Mouse (Mus musculus): ENCODE results near the gene Cbfb. TPM values are rescaled to one million over a fixed set of nuclear protein-coding genes. Genes with fewer than 3 reads are reported as not detected.
"Not testable (repeated sequence)": the region's sequence is repeated elsewhere in the genome, so short reads cannot be mapped to it uniquely, and the experiment has no call there.

The Cbfb gene
- total RNA-seq, 2 experiments from 2014 or later, result 20.3 to 22.1 TPM

DNA sequence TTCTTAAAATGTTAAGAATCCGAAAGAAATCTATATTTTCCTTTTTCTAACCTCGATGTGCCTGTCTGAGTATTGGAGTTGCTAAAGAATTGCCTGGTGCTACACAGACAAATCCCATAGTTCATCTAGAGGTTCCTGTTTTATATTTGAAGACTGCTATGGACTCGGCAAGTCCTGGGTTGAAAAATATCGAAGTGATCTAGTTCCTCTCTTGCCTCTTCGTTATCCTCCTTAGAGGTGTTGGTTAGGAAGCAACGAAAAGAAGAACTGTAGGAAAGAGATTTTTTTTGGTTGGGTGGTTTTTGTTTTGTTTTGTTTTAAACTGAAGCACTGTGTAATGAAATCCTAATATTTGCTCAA lies 1.5 kb downstream of the Cbfb start:
- intact Hi-C loops (cut with DNase I), result no loop called here
- no peak for DNase-seq (ENCODE audit: low spot score in 2 of 2)

DNA sequence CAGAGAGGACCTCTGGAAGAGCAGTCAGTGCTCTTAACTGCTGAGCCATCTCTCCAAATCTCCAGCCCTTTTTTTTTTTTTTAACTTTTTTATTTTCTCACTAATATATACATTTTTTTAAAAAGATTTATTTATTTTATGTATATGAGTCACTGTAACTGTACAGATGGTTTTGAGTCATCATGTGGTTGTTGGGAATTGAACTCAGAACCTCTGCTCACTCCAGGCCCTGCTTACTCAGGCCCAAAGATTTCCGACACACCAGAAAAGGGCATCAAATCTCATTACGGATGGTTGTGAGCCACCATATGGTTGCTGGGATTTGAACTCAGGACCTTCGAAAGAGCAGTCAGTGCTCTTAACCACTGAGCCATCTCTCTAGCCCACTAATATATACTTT lies 4.8 kb downstream of the Cbfb start:
- DNase-seq (ENCODE audit: low spot score in 2 of 2); intact Hi-C loops (cut with DNase I): not testable (repeated sequence)

DNA sequence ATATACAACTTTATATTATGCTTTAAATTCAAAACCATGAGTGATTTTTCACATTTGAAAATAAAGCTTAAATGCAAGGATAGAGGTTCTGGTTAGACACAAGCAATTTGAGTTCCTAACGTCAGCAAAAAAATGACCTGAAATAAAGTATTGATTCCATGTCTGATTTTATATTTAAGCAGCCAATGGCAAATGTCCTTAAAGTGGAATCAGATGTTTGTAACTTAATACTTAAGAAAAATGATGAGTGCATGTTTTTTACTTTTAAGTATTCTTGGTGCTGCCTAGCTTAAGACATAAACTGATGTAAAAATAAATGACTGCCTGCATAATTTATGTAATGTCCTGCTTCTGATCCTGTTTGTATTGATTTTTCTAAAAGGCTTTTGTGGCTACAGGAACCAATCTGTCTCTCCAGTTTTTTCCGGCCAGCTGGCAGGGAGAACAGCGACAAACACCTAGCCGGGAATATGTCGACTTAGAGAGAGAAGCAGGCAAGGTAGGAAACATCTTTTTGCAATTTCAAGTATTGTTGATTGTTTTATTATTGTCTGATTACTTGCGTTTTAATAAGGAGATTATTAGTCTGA lies 7.8 kb downstream of the Cbfb start:
- intact Hi-C loops (cut with DNase I), result no loop called here
- no peak for DNase-seq (ENCODE audit: low spot score in 2 of 2)

DNA sequence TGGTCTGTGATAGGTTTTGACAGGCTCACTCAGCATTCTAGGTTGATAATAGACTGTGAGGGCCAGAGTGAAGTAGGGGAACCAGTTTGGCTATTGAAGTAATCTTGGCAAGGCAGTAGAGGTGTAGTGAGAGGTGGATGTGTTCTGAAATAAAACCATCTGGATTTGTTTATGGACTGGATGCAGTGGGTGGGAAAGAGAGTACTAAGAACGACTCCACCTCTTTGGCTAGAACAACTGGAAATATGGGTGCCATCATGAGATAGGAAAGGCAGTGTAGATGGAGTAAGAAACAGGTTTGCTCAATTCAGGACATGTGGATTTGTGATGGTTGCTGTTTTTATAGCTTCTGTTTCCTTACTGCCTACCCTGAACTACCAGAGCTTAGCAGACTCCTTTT lies 11.7 kb downstream of the Cbfb start:
- intact Hi-C loops (cut with DNase I), result no loop called here
- no peak for DNase-seq (ENCODE audit: low spot score in 2 of 2)

DNA sequence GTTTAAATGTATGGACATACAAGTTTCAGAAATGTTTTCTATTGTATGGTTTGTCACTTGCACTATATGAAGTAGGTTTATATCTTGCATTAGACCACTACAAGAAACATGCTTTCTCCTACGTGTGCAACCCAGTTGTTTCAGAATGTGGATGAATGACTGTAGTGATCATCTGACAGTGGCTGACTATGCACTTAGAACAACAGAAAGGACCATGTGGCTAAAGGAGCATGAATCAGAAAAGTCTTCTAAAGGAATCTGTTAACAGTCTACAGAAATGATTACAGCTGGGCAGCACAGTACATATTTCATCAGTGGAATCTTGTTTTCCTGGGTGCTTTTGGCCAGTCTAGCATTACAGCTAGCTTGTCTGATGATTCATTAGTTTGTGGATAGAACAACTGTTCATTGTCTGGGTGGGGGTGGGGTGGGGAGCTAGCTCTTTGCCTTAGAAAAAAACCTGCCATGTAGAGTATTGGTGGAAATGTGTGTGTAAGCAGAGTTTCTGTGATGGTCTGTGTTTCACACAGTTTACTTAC lies 16.1 kb downstream of the Cbfb start:
- intact Hi-C loops (cut with DNase I), result no loop called here
- no peak for DNase-seq (ENCODE audit: low spot score in 2 of 2)

DNA sequence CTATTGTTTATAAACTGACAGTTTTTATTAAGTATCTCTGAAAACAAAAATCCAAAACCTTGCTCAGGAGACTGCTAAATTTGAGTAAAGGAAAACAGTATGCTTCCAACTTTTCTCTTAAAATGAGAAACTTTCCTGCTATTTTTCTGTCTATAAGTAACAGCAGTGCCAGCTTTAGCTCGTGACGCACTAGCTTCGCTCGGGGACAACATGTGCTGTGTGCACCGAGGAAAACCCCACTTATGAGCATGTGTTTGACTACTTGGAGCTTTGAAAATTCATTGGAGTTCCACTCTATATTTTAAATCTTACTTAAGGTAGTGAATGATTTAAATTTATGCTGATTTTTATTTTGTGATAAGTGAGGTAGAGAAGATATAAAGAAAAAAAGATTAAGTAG lies 21.7 kb downstream of the Cbfb start:
- DNase-seq (ENCODE audit: low spot score in 2 of 2), result peak in 1 of 2 experiments; percentile 47

DNA sequence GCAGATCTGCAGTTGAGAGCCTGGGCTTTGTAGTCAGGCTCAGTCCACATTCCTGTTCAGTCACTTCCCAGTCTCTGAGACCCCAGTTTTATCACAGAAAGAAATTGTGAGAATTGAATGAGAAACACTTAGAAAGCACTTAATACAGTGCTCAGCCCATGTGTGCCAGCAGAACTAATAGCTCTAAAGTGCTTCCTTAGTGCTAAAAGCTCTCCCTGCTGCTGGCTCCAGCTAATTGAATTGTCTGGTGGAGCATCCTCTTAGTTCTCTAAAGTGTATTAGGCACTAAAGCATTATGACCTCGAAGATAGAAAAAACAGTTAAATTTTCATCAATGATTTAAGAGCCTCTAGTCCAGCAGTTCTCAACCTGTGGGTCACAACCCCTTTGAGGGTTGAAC lies 35.3 kb downstream of the Cbfb start:
- intact Hi-C loops (cut with DNase I), result no loop called here
- DNase-seq (ENCODE audit: low spot score in 2 of 2), result no peak

More for the DNA sequence above, 21.7 kb downstream of the Cbfb start:
- intact Hi-C loops (cut with DNase I), result no loop called here

DNA sequence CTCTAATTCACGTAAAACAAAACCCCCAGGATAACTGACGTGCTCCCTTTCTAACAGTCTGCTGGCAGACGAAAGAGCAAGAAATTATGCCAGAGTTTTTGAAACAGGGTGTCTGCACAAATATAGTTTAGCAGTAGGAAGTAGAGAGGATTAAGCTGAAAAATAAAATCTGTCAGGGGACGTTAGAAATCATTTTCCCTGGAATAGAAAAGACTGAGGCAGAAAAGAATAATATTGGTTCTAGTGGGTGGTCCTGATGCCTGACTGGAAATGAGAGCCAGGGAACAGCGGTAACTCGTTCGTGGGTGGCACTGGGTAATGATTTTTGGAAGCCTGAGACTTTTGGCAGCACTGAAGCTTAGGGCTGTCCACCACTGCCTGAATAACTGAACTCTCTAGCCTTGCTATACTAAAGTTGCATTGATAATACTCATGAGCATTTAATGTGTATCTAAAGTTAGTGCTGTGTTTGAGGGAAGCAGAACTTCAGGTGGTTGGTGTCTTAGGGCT lies 36.3 kb downstream of the Cbfb start:
- DNase-seq (ENCODE audit: low spot score in 2 of 2), result peak in 1 of 2 experiments; percentile 19
- intact Hi-C loops (cut with DNase I), result no loop called here

DNA sequence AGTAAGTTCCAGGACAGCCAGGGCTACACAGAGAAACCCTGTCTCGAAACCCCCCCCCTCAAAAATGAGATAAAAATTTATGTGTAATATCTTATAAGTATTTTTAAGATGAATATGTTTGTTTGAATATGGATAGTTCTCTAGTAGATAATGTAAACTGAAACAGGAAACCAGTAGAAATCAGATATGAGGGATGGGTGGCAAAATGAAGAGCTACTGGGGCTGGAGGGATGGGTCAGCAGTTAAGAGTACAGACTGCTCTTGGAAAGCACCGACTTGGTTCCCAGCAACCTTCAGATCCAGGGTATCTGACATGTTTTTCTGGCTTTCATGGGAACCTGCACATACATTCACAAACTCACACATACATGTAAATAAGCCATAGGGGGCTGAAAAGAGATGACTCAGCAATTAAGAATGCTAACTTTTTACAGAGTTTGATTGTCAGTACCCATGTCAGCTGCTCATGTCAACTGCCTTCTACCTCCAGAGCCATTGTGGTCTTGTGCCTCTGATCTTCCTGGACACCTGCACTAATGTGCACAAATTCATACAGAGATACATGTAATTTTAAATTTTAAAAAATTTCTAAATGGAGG lies 37.3 kb downstream of the Cbfb start:
- intact Hi-C loops (cut with DNase I), result no loop called here
- DNase-seq (ENCODE audit: low spot score in 2 of 2), result no peak

DNA sequence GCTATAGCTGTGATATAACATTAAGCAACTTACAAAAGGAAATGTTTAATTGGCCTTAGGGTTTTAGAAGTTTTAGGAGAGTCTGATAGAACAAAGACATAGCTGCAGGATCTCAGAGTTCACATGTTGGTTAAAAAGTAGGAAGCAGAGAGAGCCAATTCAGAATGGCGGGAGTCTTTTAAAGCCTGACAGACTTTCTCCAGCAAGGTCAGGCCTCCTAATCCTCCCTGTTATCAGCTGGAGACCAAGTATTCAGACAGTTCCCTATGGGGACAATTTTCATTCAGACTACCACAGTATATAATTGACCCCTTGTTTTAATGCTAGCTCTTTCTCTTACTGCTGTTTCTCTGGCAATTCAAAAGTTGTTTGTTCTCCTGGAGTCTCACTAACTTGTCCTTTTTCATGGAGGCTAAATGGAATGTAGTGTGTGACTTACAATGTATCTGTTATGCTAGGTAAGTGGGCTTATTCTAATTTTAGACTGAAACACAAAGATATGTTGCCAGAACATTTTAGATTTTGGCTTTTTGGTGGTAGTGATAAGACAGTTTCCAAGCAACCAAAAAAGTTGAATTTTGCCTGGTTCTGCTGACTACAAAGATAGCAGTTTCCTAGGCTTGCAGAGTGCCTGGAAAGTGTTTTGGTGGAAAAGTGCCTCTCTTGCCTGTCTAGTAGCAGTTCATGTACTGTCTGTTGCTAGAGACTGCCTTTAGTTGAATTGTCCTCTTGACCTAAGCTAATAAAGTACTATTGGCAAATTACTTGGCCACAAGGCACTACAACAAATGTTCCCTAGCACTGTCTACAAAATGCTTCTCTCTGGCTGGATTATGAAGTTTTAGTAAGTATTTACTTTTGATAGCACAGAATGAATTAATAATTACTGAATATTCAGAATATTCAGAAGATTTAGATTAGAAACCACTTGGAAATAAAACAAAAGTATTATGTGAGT lies 39.0 kb downstream of the Cbfb start:
- no peak for DNase-seq (ENCODE audit: low spot score in 2 of 2)
- intact Hi-C loops (cut with DNase I), result loop anchor here (10.0 kb wide), 2 partner anchors 265 to 455 kb away; partner anchors contain the start of gene Ces2f

DNA sequence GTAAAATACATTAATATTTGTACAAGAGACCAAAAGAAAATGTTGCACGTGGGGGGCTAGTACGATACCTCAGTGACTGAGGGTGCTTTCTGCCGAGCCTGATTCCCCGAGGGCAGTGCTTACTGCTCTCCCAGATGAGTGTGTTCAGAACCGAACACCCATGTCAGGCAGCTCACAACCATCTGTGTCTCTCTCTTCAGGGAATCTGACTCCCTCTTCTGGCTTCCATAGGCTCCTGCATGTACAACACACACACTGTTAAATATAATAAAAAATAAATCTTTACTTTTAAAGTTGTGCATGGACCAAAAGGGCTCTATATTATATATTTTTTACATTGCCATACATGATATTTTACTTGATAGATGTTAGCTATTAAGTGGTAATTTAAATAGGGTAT lies 43.6 kb downstream of the Cbfb start:
- DNase-seq (ENCODE audit: low spot score in 2 of 2), result no peak
- intact Hi-C loops (cut with DNase I), result loop anchor here (10.0 kb wide), 2 partner anchors 269 to 459 kb away; partner anchors contain the start of gene Ces2f

DNA sequence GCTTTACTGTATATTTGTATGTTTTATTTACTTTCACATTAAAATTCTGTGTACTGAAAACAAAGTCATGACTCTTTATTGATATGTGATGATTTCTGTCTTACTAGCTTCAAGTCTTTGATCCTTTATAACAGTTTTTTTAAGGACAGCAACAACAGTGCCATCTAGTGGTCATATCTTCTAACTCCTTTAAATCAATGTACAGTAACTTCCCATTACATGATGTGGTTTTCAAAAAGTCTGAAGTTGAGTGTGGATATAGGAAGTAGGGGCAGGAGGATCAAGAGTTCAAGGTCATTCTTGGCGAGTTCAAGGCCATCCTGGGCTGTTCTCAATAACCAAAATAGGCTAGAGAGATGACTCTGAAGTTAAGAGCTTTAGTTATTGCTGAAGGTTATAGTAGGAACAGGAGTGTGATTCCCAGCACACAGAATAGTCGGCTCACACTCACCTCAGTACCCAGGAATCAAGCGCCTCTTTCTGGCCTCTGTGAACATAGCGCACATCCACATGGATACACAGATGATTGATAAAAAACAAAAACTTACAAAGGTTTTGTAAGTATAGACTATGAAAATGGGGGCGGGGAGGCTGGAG lies 47.5 kb downstream of the Cbfb start:
- intact Hi-C loops (cut with DNase I), result loop anchor here (2.0 to 10.0 kb wide), 6 partner anchors 61 to 563 kb away; partner anchors contain the start of gene Ces2f
- peak; percentile 10 to 62 for DNase-seq (ENCODE audit: low spot score in 2 of 2)

DNA sequence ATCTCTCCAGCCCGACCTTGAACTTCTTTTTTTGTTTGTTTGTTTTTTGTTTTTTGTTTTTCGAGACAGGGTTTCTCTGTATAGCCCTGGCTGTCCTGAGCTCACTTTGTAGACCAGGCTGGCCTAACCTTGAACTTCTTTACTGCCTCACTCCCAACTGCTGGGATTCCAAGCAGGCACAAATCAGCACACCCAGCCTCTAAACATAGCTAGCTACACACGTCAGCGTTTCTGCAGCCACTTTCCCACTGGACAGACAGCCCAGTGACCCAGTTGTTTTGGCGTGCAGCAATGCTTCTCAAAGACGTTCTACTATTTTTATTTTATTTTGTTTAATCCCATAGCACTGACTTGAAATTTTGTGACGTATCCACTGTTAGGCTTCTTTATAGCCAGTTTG lies 53.4 kb downstream of the Cbfb start:
- peak in 1 of 2 experiments; percentile 6 for DNase-seq (ENCODE audit: low spot score in 2 of 2)

DNA sequence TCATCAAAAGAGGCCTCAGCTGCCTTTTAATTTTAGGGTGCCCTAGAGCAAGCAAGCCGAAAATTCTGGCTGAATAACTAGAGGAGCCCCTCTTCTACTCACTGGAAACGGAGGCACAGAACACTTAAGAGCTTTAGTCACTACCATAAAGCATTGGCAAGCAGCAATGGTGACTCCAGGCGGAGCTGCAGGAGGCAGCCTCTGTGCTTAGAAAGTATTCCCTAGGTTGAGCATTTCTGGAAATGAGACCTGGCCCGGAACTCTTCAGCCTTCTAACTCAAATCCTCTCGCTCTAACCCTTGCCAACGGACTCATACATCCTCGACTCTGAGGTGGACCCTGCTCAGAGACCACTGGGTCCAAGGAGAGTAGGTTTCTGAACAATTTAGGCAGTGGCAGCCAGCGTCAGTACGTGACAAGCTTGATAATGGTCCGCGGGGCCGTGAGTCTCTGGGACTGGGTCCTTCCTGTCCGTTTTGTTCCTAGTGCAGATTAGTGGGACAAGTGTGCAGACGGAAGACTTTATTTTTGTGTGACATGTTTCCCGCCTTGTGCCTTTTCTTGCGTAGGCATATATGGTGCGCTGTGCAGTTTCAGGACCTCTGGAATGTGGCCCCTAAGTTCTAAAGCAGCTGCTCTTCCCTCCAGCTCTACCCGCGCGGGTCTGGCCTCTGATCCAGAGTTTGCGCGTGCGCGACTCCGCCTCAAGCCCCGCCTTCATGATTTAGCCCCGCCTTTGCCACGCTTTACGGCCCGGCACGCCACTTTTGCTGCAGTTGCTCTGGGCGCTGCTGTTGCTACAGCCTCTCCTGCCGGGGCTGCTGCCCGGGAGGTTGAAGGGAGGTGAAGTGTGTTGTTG lies 54.2 kb downstream of the Cbfb start, which contains the start of gene D230025D16Rik:
Gene D230025D16Rik, plus strand, starts transcription at position 733 of the 859 bp plus-strand sequence.
- intact Hi-C loops (cut with DNase I), result loop anchor here (2.0 to 5.0 kb wide), 2 partner anchors 54 to 582 kb away; partner anchors contain the start of genes Cbfb and Ciao2b
- peak; percentile 94 to 96 for DNase-seq (ENCODE audit: low spot score in 2 of 2)

More for the DNA sequence above, 53.4 kb downstream of the Cbfb start:
- intact Hi-C loops (cut with DNase I), result loop anchor here (2.0 to 5.0 kb wide), 2 partner anchors 53 to 582 kb away; partner anchors contain the start of genes Cbfb and Ciao2b

DNA sequence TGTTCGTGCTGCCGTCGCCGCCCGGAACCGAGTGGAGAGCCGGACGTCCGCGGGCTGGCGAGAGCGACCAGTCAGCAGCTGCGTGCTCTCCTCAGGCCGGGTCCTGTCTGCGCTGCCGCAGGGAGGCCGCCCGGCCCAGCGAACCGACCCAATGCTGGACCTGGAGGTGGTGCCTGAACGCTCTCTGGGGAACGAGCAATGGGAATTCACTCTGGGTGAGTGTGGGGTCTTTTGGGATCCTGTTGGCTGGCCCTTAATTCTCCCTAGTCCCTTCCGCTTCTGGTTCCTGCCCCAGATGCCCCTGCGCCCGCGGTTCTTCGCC lies 54.8 kb downstream of the Cbfb start:
- DNase-seq (ENCODE audit: low spot score in 2 of 2), result no peak
- intact Hi-C loops (cut with DNase I), result loop anchor here (2.0 kb wide), 1 partner anchor 54 kb away; the partner anchor contains the start of gene Cbfb

DNA sequence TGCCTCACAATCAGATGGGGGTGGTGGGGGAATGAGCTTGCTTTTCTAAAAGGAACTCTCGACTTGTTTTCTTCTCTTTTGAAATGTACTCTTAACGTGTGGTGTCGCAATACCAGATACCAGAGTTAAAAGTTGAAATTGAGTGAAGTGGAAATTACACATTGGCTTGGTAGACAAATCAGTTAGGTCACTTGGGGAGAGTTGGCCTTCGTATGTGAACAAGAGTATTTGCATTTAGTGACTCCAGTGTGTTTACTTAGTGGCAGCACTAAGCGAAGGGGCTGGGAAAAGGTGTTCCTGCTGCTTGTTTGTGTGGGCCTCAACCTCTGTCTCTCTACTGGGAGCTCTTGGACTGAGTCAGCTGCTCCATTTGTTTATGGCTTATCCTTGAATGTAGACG lies 55.4 kb downstream of the Cbfb start:
- intact Hi-C loops (cut with DNase I), result loop anchor here (2.0 kb wide), 1 partner anchor 55 kb away; the partner anchor contains the start of gene Cbfb
- DNase-seq (ENCODE audit: low spot score in 2 of 2), result no peak

DNA sequence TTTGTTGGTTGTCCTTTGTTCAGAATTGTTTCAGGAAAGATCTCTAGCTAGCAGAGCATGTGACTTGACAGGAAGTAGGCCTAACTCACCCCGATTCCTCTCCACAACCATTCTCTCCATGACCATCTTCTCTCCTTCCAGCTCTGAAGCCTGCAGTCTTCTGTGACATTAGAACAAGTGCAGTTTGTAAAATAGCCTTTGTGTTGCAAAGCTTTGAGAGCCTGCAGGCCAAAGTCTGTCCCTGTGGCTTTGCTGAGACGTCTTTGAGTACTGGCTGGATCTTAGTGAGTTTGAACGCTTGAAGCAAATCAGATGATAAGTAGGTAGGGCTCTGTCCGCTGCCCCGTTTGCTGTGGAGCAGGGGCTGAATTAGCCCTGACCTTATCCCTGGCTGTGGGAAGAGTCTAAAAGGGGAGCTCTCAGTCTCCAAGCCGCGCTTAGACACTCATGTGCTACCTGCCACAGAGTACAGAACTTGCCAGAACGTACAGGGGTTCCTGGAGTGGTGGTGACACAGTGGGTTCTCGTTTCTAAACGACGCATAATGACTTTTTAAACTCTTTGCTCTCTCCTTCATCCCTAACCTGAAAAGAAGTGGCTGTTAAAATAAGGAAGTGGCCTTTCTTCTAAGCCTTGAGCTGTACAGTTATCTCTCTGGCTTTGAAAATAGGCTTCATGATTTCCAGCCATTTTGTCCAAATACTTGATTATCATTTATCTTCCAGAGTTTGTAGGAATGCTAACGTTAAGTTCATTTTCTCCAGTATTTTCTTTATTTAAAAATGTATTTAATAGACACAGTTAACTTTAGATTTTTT lies 61.2 kb downstream of the Cbfb start:
- DNase-seq (ENCODE audit: low spot score in 2 of 2), result no peak
- intact Hi-C loops (cut with DNase I), result no loop called here

DNA sequence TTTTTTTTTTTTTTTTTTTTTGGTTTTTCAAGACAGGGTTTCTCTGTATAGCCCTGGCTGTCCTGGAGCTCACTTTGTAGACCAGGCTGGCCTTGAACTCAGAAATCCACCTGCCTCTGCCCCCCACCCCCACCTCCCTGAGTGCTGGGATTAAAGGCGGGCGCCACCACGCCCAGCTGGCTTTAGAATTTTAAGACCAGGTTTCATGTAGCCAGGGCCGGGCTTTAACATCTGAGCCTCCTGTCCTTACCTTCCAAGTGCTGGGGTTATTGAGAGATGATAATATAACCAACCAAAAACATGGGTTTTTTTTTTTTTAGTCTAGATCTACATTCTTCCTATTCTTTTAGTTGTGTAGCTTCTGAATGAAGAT lies 61.8 kb downstream of the Cbfb start:
- intact Hi-C loops (cut with DNase I); DNase-seq (ENCODE audit: low spot score in 2 of 2): not testable (repeated sequence)
